Mouse (Mus musculus): ENCODE results near the gene Igf1r.

GRCm38 (mm10) chr7:68054956-68055355 lies 102.3 kb downstream of the Igf1r start:
- no peak for TF ChIP-seq GATA1 (IDR thresholded peaks at IDR 0.05; ENCODE audit: low read length)
- no peak for TF ChIP-seq TAL1 (IDR thresholded peaks at IDR 0.05; ENCODE audit: low read length)
